Mouse (Mus musculus) neural tube, embryonic 15.5 days (tissue): Measurements from ENCODE around the gene Plekhm3. TPM values are rescaled to one million over a fixed set of nuclear protein-coding genes. Genes with fewer than 3 reads are reported as not detected.

ENCODE experiments used
- ATAC-seq: fragments of 200-750 bp; cut with Nextera tagmentation; 2 replicates; pipeline ENCODE4 v1.8.0; 2017; ENCODE audit warnings: mild to moderate bottlenecking, moderate TSS enrichment, moderate library complexity; ENCODE audit not compliant: low FRiP score
- H3K27ac ChIP-seq: fragments of 300-500 bp; sonication (generic); replicated peaks from 2 replicates; pipeline ENCODE4 v1.5.1; 2015; ENCODE audit warnings: mild to moderate bottlenecking, inconsistent platforms
- H3K27me3 ChIP-seq: fragments of 300-500 bp; sonication (generic); replicated peaks from 2 replicates; pipeline ENCODE4 v1.6.1; 2015; ENCODE audit warnings: inconsistent platforms
- H3K36me3 ChIP-seq: fragments of 300-500 bp; sonication (generic); 2 replicates; pipeline ENCODE4 v1.6.1; 2015; ENCODE audit warnings: inconsistent platforms
- H3K4me1 ChIP-seq: fragments of 300-500 bp; sonication (generic); 2 replicates; pipeline ENCODE4 v1.6.1; 2015; ENCODE audit warnings: inconsistent platforms
- H3K4me2 ChIP-seq: fragments of 300-500 bp; sonication (generic); 2 replicates; pipeline ENCODE4 v1.6.1; 2015; ENCODE audit warnings: inconsistent platforms, mild to moderate bottlenecking, moderate library complexity
- H3K4me3 ChIP-seq: fragments of 300-500 bp; sonication (generic); replicated peaks from 2 replicates; pipeline ENCODE4 v1.5.1; 2015; ENCODE audit warnings: mild to moderate bottlenecking, inconsistent platforms
- H3K9ac ChIP-seq: fragments of 300-500 bp; sonication (generic); replicated peaks from 2 replicates; pipeline ENCODE4 v1.6.1; 2015; ENCODE audit warnings: mild to moderate bottlenecking, inconsistent platforms
- H3K9me3 ChIP-seq: fragments of 300-500 bp; sonication (generic); replicated peaks from 2 replicates; pipeline ENCODE4 v1.6.1; 2016; ENCODE audit warnings: inconsistent platforms
- WGBS: fragments of 180-500 bp; shearing (Covaris S2); methylation state at CpG from one replicate; pipeline ENCODE4 v1.1.7; 2015; ENCODE audit warnings: mixed read lengths; 5-methylcytosine and 5-hydroxymethylcytosine counted together
- polyA plus RNA-seq: library from polyadenylated mRNA; unstranded; fragments of >200 nt; fragmentation: Nextera tagmentation; extraction: Ambion mirVana; gene quantifications from 2 replicates; pipeline ENCODE4 v1.2.1, GENCODE M21; 2015

The Plekhm3 gene
- polyA plus RNA-seq, 1 experiment from 2014 or later, result 12.0 TPM

GRCm38 (mm10) chr1:64950271-64950670 lies 6.4 kb downstream of the Plekhm3 start:
- Histone ChIP-seq H3K4me2 (no peak overlapping the region), H3K4me1 (no peaks in the 10 kb centered on the region), H3K9me3 (no peaks in the 10 kb centered on the region), H3K36me3 (no peaks in the 10 kb centered on the region), H3K27ac (no peak overlapping the region), H3K4me3 (no peak overlapping the region), H3K27me3 (no peaks in the 10 kb centered on the region), H3K9ac (no peak overlapping the region)
- no peak for ATAC-seq
- WGBS, result 96% methylated on average over 3 of the region's 3 CpGs

DNA sequence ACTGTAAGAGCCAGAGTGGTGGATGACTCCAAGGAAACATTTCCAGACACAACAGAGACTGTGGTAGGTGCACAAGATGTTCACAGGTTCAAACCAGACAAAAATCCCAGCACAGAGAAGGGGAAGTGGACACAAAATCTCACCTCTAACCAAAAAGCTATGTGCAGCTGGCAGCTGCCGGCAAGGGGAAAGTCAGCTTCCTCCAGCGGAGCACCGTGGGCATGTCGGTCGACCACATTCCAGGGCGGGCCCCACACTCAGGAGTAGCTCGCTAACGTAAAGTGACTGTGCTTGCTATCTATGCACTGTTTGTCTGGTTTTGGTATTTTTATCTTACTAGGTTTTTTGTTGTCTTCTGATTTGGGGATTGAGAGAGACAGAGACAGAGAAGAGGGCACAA lies 7.2 kb downstream of the Plekhm3 start:
- Histone ChIP-seq H3K4me1 (no peaks in the 10 kb centered on the region), H3K27me3 (no peaks in the 10 kb centered on the region), H3K27ac (no peak overlapping the region), H3K4me2 (no peak overlapping the region), H3K4me3 (no peak overlapping the region), H3K9me3 (no peaks in the 10 kb centered on the region), H3K9ac (no peak overlapping the region), H3K36me3 (no peaks in the 10 kb centered on the region)
- ATAC-seq, result no peak
- 88% methylated on average over 8 of the region's 8 CpGs for WGBS

DNA sequence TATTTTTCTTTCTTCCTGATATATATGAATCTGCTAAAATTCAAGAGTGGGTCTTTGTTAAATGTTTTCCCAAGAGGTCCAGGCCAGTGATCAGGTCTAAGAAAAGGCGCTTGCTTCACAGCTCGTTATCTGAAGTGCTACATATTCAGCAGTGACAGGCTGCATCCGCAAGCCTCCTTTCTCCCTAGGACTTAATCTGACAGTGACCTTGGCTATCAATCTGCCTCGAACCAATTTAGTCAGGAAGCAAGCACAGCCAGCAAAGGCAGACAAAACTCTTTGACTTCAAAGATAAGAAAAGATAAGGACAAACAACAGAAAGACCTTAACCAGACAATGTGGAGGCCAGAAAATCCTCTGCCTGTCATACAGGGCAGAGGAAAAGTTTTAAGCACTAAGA lies 10.5 kb downstream of the Plekhm3 start:
- 45% methylated on average over 4 of the region's 4 CpGs for WGBS
- no peaks in the 10 kb centered on the region for H3K9me3 ChIP-seq
- no peaks in the 10 kb centered on the region for H3K27me3 ChIP-seq
- H3K27ac ChIP-seq, result no peak overlapping the region
- H3K4me1 ChIP-seq, result no peaks in the 10 kb centered on the region
- H3K4me2 ChIP-seq, result no peak overlapping the region
- ATAC-seq, result no peak
- H3K4me3 ChIP-seq, result no peak overlapping the region
- H3K9ac ChIP-seq, result no peak overlapping the region
- peaks cover 4% of the 10 kb centered on the region; the same call in 1 of the 2 replicates for H3K36me3 ChIP-seq

- Histone ChIP-seq H3K27ac (no peak overlapping the region), H3K36me3 (peaks cover 4% of the 10 kb centered on the region; the same call in 1 of the 2 replicates), H3K4me1 (no peaks in the 10 kb centered on the region), H3K27me3 (no peaks in the 10 kb centered on the region), H3K4me2 (no peak overlapping the region), H3K9me3 (no peaks in the 10 kb centered on the region), H3K9ac (no peak overlapping the region), H3K4me3 (no peak overlapping the region)
- WGBS, result 66% methylated on average over 9 of the region's 9 CpGs
- no peak for ATAC-seq
Measured at GRCm38 (mm10) chr1:64945214-64945785, 11.3 kb downstream of the Plekhm3 start.

GRCm38 (mm10) chr1:64944746-64945145 lies 11.9 kb downstream of the Plekhm3 start:
- H3K4me2 ChIP-seq, result no peak overlapping the region
- WGBS, result 89% methylated on average over 2 of the region's 2 CpGs

GRCm38 (mm10) chr1:64942006-64942755 lies 14.4 kb downstream of the Plekhm3 start:
- WGBS, result 73% methylated on average over 4 of the region's 4 CpGs
- Histone ChIP-seq H3K27me3 (no peaks in the 10 kb centered on the region), H3K4me1 (no peaks in the 10 kb centered on the region), H3K4me2 (no peak overlapping the region), H3K9ac (no peak overlapping the region), H3K4me3 (no peak overlapping the region), H3K27ac (no peak overlapping the region), H3K9me3 (no peaks in the 10 kb centered on the region), H3K36me3 (peaks cover 12% of the 10 kb centered on the region; the same call in 1 of the 2 replicates)
- no peak for ATAC-seq

More at GRCm38 (mm10) chr1:64944746-64945145, 11.9 kb downstream of the Plekhm3 start:
- Histone ChIP-seq H3K4me1 (no peaks in the 10 kb centered on the region), H3K9me3 (no peaks in the 10 kb centered on the region), H3K4me3 (no peak overlapping the region), H3K9ac (no peak overlapping the region), H3K36me3 (peaks cover 4% of the 10 kb centered on the region; the same call in 1 of the 2 replicates), H3K27ac (no peak overlapping the region), H3K27me3 (no peaks in the 10 kb centered on the region)
- ATAC-seq, result no peak

DNA sequence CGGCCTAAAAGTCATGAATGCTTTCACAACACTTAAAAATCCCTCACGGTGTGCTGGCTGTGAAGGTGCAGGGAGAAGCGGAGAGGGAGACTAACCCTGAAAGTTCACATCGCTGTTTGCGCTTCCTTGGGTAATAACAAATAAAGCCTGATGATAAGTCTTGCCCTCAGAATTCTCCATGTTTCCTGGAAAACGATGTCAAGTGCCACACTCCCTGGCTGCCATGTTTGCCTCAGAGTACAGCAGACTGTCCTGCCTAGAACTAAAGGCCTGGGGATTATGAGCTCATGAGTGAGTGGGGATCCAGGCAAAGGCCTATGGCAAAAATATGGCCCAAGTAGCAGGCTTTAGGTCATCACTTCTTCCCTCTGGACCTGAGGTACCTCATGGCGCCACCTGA lies 17.7 kb downstream of the Plekhm3 start:
- Histone ChIP-seq H3K9ac (no peak overlapping the region), H3K4me1 (no peaks in the 10 kb centered on the region), H3K27me3 (no peaks in the 10 kb centered on the region), H3K9me3 (no peaks in the 10 kb centered on the region), H3K4me3 (no peak overlapping the region), H3K36me3 (peaks cover 13% of the 10 kb centered on the region), H3K4me2 (no peak overlapping the region), H3K27ac (no peak overlapping the region)
- 91% methylated on average over 7 of the region's 7 CpGs for WGBS
- no peak for ATAC-seq

DNA sequence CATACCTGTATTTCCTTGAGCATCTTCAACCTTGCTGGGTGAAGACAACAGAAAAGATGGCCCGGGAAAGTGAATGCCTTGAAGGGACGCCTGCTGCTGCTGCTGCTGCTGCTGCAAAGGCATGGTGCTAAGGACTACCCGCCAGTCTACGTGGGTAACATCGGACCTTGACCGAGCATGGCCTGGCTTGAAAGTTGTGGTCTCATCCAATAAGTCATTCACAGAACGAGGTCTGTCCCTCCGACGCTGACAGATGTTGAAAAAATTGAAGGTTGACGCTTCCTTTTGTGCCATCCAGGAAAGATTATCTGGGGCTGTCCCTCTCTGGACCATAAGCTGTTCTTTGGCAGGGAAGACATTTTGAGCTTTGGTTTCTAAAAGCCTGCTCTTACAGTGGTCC lies 18.9 kb downstream of the Plekhm3 start:
- H3K27ac ChIP-seq, result no peak overlapping the region
- no peak overlapping the region for H3K9ac ChIP-seq
- H3K4me2 ChIP-seq, result no peak overlapping the region
- H3K36me3 ChIP-seq, result peaks cover 10% of the 10 kb centered on the region
- ATAC-seq, result no peak
- H3K27me3 ChIP-seq, result no peaks in the 10 kb centered on the region
- H3K4me3 ChIP-seq, result no peak overlapping the region
- WGBS, result 96% methylated on average over 10 of the region's 10 CpGs
- H3K4me1 ChIP-seq, result no peaks in the 10 kb centered on the region
- H3K9me3 ChIP-seq, result no peaks in the 10 kb centered on the region

- no peak overlapping the region for H3K27ac ChIP-seq
- no peak overlapping the region for H3K9ac ChIP-seq
- H3K4me2 ChIP-seq, result no peak overlapping the region
- no peaks in the 10 kb centered on the region for H3K27me3 ChIP-seq
- no peak for ATAC-seq
- WGBS, result 100% methylated on average over 1 of the region's 1 CpGs
- H3K4me1 ChIP-seq, result no peaks in the 10 kb centered on the region
- H3K9me3 ChIP-seq, result no peaks in the 10 kb centered on the region
- H3K36me3 ChIP-seq, result peaks cover 7% of the 10 kb centered on the region
- no peak overlapping the region for H3K4me3 ChIP-seq
Measured at GRCm38 (mm10) chr1:64932921-64933320, 23.7 kb downstream of the Plekhm3 start.

DNA sequence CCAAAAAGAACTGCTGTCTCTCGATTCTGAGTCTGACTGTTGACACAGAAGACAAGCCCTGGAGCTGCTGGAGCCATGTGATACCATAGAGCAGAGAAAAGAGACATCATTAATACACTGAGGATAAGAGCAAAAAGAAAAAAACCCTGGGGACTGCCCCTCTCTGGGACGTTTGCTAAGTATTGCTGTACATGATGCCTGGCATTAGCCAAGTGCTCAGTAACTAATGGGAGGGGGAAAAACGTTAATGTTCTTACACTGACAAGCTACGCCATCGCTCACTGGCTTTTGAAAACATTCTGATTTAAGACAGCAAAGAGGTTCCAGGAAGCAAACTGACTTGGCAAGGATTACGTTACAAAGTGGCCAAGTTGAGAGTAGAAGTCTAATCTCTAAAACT lies 26.5 kb downstream of the Plekhm3 start:
- 77% methylated on average over 6 of the region's 6 CpGs for WGBS
- ATAC-seq, result no peak
- Histone ChIP-seq H3K36me3 (no peaks in the 10 kb centered on the region; the same call in 1 of the 2 replicates), H3K27ac (no peak overlapping the region), H3K4me3 (no peak overlapping the region), H3K4me2 (no peak overlapping the region), H3K4me1 (no peaks in the 10 kb centered on the region), H3K27me3 (no peaks in the 10 kb centered on the region), H3K9me3 (no peaks in the 10 kb centered on the region), H3K9ac (no peak overlapping the region)

- Histone ChIP-seq H3K9ac (no peak overlapping the region), H3K9me3 (no peaks in the 10 kb centered on the region), H3K4me3 (no peak overlapping the region), H3K36me3 (no peaks in the 10 kb centered on the region; the same call in 1 of the 2 replicates), H3K27ac (no peak overlapping the region), H3K27me3 (no peaks in the 10 kb centered on the region), H3K4me2 (no peak overlapping the region), H3K4me1 (no peaks in the 10 kb centered on the region)
- WGBS, result 88% methylated on average over 4 of the region's 4 CpGs
- ATAC-seq, result no peak
Measured at GRCm38 (mm10) chr1:64929673-64930072, 27.0 kb downstream of the Plekhm3 start.

- no peak overlapping the region for H3K27ac ChIP-seq
- H3K4me3 ChIP-seq, result no peak overlapping the region
- WGBS, result 95% methylated on average over 3 of the region's 3 CpGs
- no peak overlapping the region for H3K9ac ChIP-seq
- H3K4me1 ChIP-seq, result peaks cover 6% of the 10 kb centered on the region
- ATAC-seq, result no peak
- no peaks in the 10 kb centered on the region for H3K36me3 ChIP-seq
- H3K27me3 ChIP-seq, result no peaks in the 10 kb centered on the region
- no peak overlapping the region for H3K4me2 ChIP-seq
- H3K9me3 ChIP-seq, result no peaks in the 10 kb centered on the region
Measured at GRCm38 (mm10) chr1:64928542-64928941, 28.1 kb downstream of the Plekhm3 start.
